Mouse (Mus musculus) Patski (cell line): ENCODE measurements at regions not wholly inside any gene's neighbourhood (a gene's known extent, or its start where the extent isn't known, plus 50 kb on each side); places are given as distances from the start of the nearest gene placed in this dataset.
A peak's percentile ranks its signal among the peaks of the same experiment; 100 is the strongest.

ENCODE experiments used
- ATAC-seq: fragments of 100-300 bp; one replicate; pipeline ENCODE4 v1.8.0; 2021
- CTCF ChIA-PET: fragments of 350-600 bp; sonication (Branson Sonifier 250); formaldehyde crosslinking; loops from one replicate; lab custom pipeline; 2022; ENCODE audit warnings: inconsistent platforms; lab: Charles Lee
- POLR2A ChIA-PET: fragments of 350-600 bp; sonication (Branson Sonifier 250); formaldehyde crosslinking; loops from one replicate; lab custom pipeline; 2022; ENCODE audit warnings: antibody characterized with exemption, inconsistent platforms; lab: Charles Lee
- DNase-seq: peaks from one replicate; pipeline ENCODE4 v3.0.0-alpha.2; 2011; ENCODE audit warnings: low read depth, low spot score
- H3K27me3 ChIP-seq: fragments of 371-371 bp; one replicate; pipeline ENCODE4 v1.5.1; 2021
- CTCF ChIP-seq: fragments of 100-300 bp; IDR thresholded peaks from one replicate; pipeline ENCODE4 v1.5.1; 2021
- in situ Hi-C: fragments of 300-500 bp; cut with MboI; formaldehyde crosslinking; loops from 3 replicates; pipeline ENCODE4 v1.11.1; 2018; ENCODE audit warnings: low pct_unique_long_range_greater_than_20kb, mixed read lengths

GRCm38 (mm10) chr5:26338191-26338590 is 80.7 kb downstream of the Gm7361 start:
- ChIA-PET CTCF (no interaction called here), POLR2A (no interaction called here)
- ATAC-seq (no peak), DNase-seq (no peak)
- in situ Hi-C loops = no loop called here
- TF ChIP-seq CTCF = no peak
- peaks cover 4% of the 10 kb centered on the region for H3K27me3 ChIP-seq

GRCm38 (mm10) chr5:26339266-26339665 is 81.8 kb downstream of the Gm7361 start:
- DNase-seq = no peak
- CTCF ChIA-PET = no interaction called here
- H3K27me3 ChIP-seq = peaks cover 4% of the 10 kb centered on the region
- in situ Hi-C loops = no loop called here
- no peak for ATAC-seq
- POLR2A ChIA-PET = no interaction called here
- TF ChIP-seq CTCF = no peak

- DNase-seq (no peak), ATAC-seq (no peak)
- H3K27me3 ChIP-seq = no peaks in the 10 kb centered on the region
- no peak for TF ChIP-seq CTCF
- in situ Hi-C loops = no loop called here
- POLR2A ChIA-PET = no interaction called here
- CTCF ChIA-PET = interaction anchor here (1.1 to 1.5 kb wide), 2 partner anchors 9 to 25 kb away, joined by 3 to 4 read pairs; no protein-coding TSS in a partner anchor
These were observed 97.7 kb downstream of the Gm7361 start for GRCm38 (mm10) chr5:26355156-26355555.

GRCm38 (mm10) chr5:26359082-26359481 is 101.6 kb downstream of the Gm7361 start:
- no peaks in the 10 kb centered on the region for H3K27me3 ChIP-seq
- in situ Hi-C loops = no loop called here
- TF ChIP-seq CTCF = no peak
- ChIA-PET CTCF (interaction anchor here (1.1 kb wide), 1 partner anchor 14 kb away, joined by 3 read pairs; no protein-coding TSS in a partner anchor), POLR2A (no interaction called here)
- no peak for ATAC-seq
- no peak for DNase-seq

- no peak for TF ChIP-seq CTCF
- ATAC-seq = no peak
- ChIA-PET POLR2A (no interaction called here), CTCF (no interaction called here)
- in situ Hi-C loops = no loop called here
- no peaks in the 10 kb centered on the region for H3K27me3 ChIP-seq
- no peak for DNase-seq
These were observed 116.9 kb downstream of the Gm7361 start for GRCm38 (mm10) chr5:26374175-26374984.

- DNase-seq (no peak), ATAC-seq (no peak)
- TF ChIP-seq CTCF = no peak
- POLR2A ChIA-PET = no interaction called here
- CTCF ChIA-PET = no interaction called here
- in situ Hi-C loops = loop anchor here (25.0 kb wide), 1 partner anchor 220 kb away; no protein-coding TSS in a partner anchor
- no peaks in the 10 kb centered on the region for H3K27me3 ChIP-seq
These were observed 149.7 kb downstream of the Gm7361 start for GRCm38 (mm10) chr5:26407088-26407672.

GRCm38 (mm10) chr5:26413185-26413584 is 155.7 kb downstream of the Gm7361 start:
- no peaks in the 10 kb centered on the region for H3K27me3 ChIP-seq
- in situ Hi-C loops = loop anchor here (25.0 kb wide), 1 partner anchor 226 kb away; no protein-coding TSS in a partner anchor

GRCm38 (mm10) chr5:26444331-26445200 is 187.1 kb downstream of the Gm7361 start:
- TF ChIP-seq CTCF = no peak
- ChIA-PET CTCF (no interaction called here), POLR2A (no interaction called here)
- in situ Hi-C loops = no loop called here
- ATAC-seq = no peak
- DNase-seq = no peak
- no peaks in the 10 kb centered on the region for H3K27me3 ChIP-seq

More at GRCm38 (mm10) chr5:26413185-26413584, 155.7 kb downstream of the Gm7361 start:
- DNase-seq (no peak), ATAC-seq (no peak)
- ChIA-PET POLR2A (no interaction called here), CTCF (no interaction called here)
- peak; percentile 51 for TF ChIP-seq CTCF

- no peak for DNase-seq
- no peak for TF ChIP-seq CTCF
- in situ Hi-C loops = no loop called here
- no peaks in the 10 kb centered on the region for H3K27me3 ChIP-seq
- CTCF ChIA-PET = no interaction called here
- ATAC-seq = no peak
- POLR2A ChIA-PET = no interaction called here
These were observed 193.8 kb downstream of the Gm7361 start for GRCm38 (mm10) chr5:26451306-26451705.

GRCm38 (mm10) chr5:26457627-26458026 is 200.1 kb downstream of the Gm7361 start:
- in situ Hi-C loops = no loop called here
- ChIA-PET POLR2A (no interaction called here), CTCF (no interaction called here)
- ATAC-seq (no peak), DNase-seq (no peak)
- no peaks in the 10 kb centered on the region for H3K27me3 ChIP-seq
- no peak for TF ChIP-seq CTCF
